Mouse (Mus musculus) effector memory CD4-positive, alpha-beta T cell, adult 7 months (primary cell): ENCODE data around the gene Filip1. TPM values are rescaled to one million over a fixed set of nuclear protein-coding genes. Genes with fewer than 3 reads are reported as not detected.

Experiments
- polyA plus RNA-seq: library from polyadenylated mRNA; unstranded; fragments of 100-300 nt; shearing (Covaris generic); gene quantifications from one replicate; pipeline ENCODE4 v1.2.1, GENCODE M21; 2017

The Filip1 gene
- polyA plus RNA-seq: 0.18 TPM

GRCm38 (mm10) chr9:80012751-80013150 is at the start of gene Filip1:
Filip1 (minus strand) TSS chr9:80012851.

GRCm38 (mm10) chr9:79792841-79793835 is 219.5 kb downstream of the Filip1 start, which contains the start of gene Tmem30a:
Tmem30a (minus strand) TSS chr9:79793507.

Other genes with a start within 250 kb of the Filip1 start
- gene Tmem30a, start 219.3 kb downstream of the Filip1 start, polyA plus RNA-seq: 153 TPM
- 80.4 TPM for gene Senp6, start 54.1 kb upstream of the Filip1 start, polyA plus RNA-seq
- gene Myo6, start 152.2 kb upstream of the Filip1 start, polyA plus RNA-seq: 3.5 TPM